ENCODE assay signal across 1 mouse cellular context in genomic region chr8:120678447-120678846, GRCm38 (mm10).
TF ChIP-seq lines count a peak whose summit lies in the region.

No protein-coding gene starts in this region.

TF ChIP-seq in CH12.LX, 34 proteins besides CTCF, POLR2A, EP300 and RAD21:
- no peak for TF ChIP-seq PAX5 (IDR thresholded peaks at IDR 0.05; ENCODE audit: low read length)
- TF ChIP-seq HCFC1 (IDR thresholded peaks at IDR 0.05; ENCODE audit: low read depth, low read length) = no peak
- no peak for TF ChIP-seq ZNF384 (IDR thresholded peaks at IDR 0.05; ENCODE audit: low read depth, low read length)
- TF ChIP-seq SMC3 (IDR thresholded peaks at IDR 0.05; ENCODE audit: low read depth, low read length) = peak; percentile 96
- TF ChIP-seq MYC (IDR thresholded peaks at IDR 0.05; ENCODE audit: low read depth, low read length) = no peak
- TF ChIP-seq JUN (IDR thresholded peaks at IDR 0.05; ENCODE audit: insufficient read depth, low read depth, low read length) = no peak
- peak; percentile 76 for TF ChIP-seq ZC3H11A (IDR thresholded peaks at IDR 0.05; ENCODE audit: low read depth, low read length)
- no peak for TF ChIP-seq JUND (conservative IDR thresholded peaks at IDR 0.05; ENCODE audit: low read depth, low read length)
